Mouse (Mus musculus) stomach, postnatal 0 days (tissue): ENCODE data around the gene Slc25a34.

Experiments used
- CTCF ChIP-seq: IDR thresholded peaks from 2 replicates; pipeline ENCODE4 v1.5.1; 2016; ENCODE audit warnings: antibody characterized with exemption, low read depth, mild to moderate bottlenecking, moderate library complexity
- EP300 ChIP-seq: optimal IDR thresholded peaks from 2 replicates; pipeline ENCODE3; 2016; ENCODE audit warnings: antibody characterized with exemption

DNA sequence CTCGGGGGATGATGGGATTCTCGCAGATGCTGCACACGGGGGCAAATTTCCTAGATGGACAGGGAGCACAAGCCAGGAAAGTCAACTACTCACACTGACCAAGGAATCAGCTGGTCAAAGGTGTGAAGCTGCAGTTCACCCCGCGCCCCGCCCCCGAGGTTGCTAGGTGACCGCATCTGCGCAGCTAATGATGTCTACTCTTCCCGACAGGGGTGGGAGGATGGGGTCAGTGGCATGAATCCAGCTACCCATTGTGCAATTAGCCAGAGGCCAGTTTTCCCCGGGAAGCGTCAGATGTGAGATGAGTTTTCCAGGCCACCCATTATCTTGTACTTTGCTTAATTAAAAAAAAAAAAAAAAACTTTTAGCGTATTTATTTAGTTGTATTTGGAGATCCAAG, 42.6 kb downstream of the Slc25a34 start:
- TF ChIP-seq CTCF (no peak), EP300 (no peak)
